Mouse (Mus musculus): ENCODE data around the gene Spon1. TPM values are rescaled to one million over a fixed set of nuclear protein-coding genes. Genes with fewer than 3 reads are reported as not detected.

Spon1 gene
- polyA plus RNA-seq, 1 experiment from 2014 or later = 150 TPM

DNA sequence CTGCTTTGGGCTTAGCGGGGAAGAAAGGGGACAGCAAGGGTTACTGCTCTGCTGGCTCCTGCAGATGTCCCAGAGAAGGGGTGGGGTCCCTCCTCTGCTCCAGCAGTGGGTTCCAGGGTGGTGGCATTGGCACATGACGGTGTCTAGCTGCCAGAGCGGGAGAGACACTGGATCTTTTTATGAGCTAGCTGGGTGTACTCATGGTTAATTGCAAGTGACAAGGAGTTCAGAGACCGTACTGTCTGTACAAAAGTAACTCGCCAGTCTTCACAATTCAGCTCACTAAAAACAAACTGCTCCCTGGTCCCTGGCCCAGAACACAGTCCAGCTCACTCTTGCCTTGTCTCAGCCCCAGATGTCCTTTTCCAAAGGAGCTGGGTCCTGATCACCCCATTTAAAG is 26.2 kb downstream of the Spon1 start:
- Histone ChIP-seq H3K9ac (no peak overlapping the region), H3K4me2 (replicated peaks) (no peak overlapping the region), H3K36me3 (no peaks in the 10 kb centered on the region), H3K27ac (no peak overlapping the region), H3K4me1 (no peaks in the 10 kb centered on the region), H3K27me3 (no peaks in the 10 kb centered on the region), H3K4me3 (no peak overlapping the region), H3K9me3 (replicated peaks) (no peaks in the 10 kb centered on the region)
- WGBS = 78% methylated on average over 5 of the region's 5 CpGs
- no peak for ATAC-seq (ENCODE audit: low FRiP score)

DNA sequence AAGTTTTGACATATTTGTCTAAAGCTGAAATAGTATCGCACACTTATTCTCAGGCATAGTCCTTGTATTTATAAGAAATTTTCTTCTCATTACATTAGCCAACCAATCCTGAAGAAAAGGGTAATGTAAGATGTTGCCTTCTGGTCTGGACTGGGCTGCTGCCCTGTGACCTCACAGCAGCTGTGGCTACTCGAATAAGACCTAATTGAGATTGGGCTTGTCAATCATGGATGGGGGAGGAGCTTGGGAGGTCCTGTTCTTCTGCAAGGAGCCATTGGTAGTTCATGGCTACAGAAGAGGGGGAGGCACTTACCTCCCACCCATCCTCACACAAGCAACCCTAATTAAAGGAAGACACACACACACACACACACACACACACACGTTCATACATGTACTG is 27.1 kb downstream of the Spon1 start:
- 76% methylated on average over 3 of the region's 3 CpGs for WGBS
- no peak for ATAC-seq (ENCODE audit: low FRiP score)

DNA sequence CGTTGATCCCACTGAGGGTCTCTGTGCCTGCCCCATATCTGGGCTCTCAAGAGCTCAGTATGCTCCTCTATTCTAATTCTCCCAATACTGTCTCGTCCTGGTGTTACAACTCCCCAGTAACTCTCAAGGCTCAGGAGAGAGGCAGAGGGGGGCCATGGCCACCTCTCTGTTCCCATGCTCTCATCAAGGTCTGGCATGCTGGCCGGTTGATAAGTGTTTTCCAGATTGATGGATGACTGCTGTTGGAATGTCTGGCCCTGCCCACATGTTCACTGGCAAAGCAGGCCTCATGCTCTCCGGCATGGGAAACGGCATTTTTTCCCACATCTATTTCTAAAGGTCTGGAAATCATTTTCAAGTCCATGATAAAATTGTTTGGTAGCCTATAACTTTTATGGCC is 29.4 kb downstream of the Spon1 start:
- H3K4me1 ChIP-seq = no peaks in the 10 kb centered on the region
- H3K9me3 ChIP-seq (replicated peaks) = no peaks in the 10 kb centered on the region
- no peak overlapping the region for H3K27ac ChIP-seq
- H3K4me2 ChIP-seq (replicated peaks) = no peak overlapping the region
- no peak for ATAC-seq (ENCODE audit: low FRiP score)
- H3K27me3 ChIP-seq = no peaks in the 10 kb centered on the region
- WGBS = 71% methylated on average over 5 of the region's 5 CpGs
- H3K4me3 ChIP-seq = no peak overlapping the region
- H3K9ac ChIP-seq = no peak overlapping the region
- no peaks in the 10 kb centered on the region for H3K36me3 ChIP-seq

More for the DNA sequence above, 27.1 kb downstream of the Spon1 start:
- H3K9me3 ChIP-seq (replicated peaks) = no peaks in the 10 kb centered on the region
- H3K36me3 ChIP-seq = no peaks in the 10 kb centered on the region
- H3K27ac ChIP-seq = no peak overlapping the region
- H3K4me2 ChIP-seq (replicated peaks) = no peak overlapping the region
- no peaks in the 10 kb centered on the region for H3K27me3 ChIP-seq
- H3K9ac ChIP-seq = no peak overlapping the region
- no peaks in the 10 kb centered on the region for H3K4me1 ChIP-seq
- no peak overlapping the region for H3K4me3 ChIP-seq

DNA sequence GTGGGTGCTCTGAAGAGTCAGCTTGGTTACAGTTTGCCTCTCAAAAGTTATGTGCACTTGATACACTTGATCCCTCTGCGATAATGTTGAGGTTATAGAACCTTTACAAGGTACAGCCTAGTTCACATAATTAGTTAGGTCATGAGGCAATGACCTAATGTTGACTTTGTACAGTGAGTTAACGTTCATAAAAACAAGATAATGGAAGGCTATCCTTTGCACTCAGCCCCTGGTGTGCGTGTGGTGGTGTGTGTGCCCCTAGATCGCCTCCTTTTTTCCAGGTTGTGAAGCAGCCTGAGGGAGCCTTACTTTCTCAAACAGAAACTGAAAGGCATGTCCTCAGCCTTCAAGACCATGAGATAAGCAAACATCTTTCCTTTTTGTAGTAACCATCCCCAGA is 31.3 kb downstream of the Spon1 start:
- H3K27me3 ChIP-seq = no peaks in the 10 kb centered on the region
- H3K9ac ChIP-seq = no peak overlapping the region
- H3K4me1 ChIP-seq = no peaks in the 10 kb centered on the region
- H3K27ac ChIP-seq = no peak overlapping the region
- no peaks in the 10 kb centered on the region for H3K36me3 ChIP-seq
- no peaks in the 10 kb centered on the region for H3K9me3 ChIP-seq (replicated peaks)
- H3K4me2 ChIP-seq (replicated peaks) = no peak overlapping the region
- 89% methylated on average over 4 of the region's 4 CpGs for WGBS
- ATAC-seq (ENCODE audit: low FRiP score) = no peak
- no peak overlapping the region for H3K4me3 ChIP-seq

DNA sequence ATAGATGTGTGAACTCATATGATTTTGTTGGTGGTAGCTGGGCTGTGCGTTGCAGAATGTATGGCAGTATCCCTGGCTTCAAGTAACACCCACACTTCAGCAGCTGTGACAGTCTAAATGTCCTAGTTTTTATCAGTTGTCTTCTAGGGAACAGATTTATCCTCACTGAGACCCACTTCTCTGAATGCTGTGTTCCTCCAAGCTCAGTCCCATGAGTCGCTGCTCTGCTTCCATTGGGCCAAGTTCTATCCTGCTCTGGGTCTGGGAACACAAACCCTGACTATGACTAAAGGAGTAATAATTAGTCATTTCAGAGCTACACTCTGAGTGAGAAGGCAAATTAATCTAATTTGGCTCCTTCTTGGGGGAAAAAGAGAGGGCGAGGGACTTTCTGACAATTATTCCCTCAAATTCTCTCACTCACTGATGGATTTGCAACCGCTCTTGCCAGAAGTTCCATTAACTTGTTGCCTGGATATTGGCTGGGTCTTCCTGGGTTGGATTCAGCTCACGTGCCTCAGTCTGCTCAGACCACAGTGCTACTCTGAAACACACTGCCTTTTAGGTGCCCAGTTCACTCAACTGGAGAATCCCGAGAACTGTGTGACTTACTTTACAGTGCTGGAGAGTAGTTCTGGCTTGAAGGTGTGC is 32.9 kb downstream of the Spon1 start:
- 92% methylated on average over 6 of the region's 6 CpGs for WGBS

DNA sequence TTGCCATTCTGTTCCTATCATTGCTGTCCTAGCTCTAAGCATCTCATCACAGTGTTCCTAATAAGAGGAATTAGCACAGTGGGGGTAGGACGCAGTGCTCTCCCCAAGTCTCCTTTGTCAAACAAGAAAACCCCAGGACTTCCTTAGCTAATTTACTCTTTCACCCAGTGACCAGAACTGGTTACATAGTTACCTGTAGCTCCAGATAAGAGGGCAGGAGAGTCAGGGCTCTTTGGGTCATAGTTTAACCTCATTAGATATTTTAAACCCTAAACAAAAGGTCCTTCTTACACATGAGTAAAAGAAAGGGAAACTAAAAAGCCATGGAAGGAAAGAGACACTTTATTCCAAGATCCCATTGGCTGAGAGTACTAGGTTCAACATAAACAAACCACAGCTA is 44.0 kb downstream of the Spon1 start:
- Histone ChIP-seq H3K27ac (no peak overlapping the region), H3K4me1 (0 out of 2 replicates have a peak, but pooled peaks cover 5% of the 10 kb centered on the region), H3K27me3 (no peaks in the 10 kb centered on the region; the same call in 1 of the 2 replicates), H3K4me3 (no peak overlapping the region), H3K9ac (no peak overlapping the region), H3K36me3 (no peaks in the 10 kb centered on the region), H3K9me3 (replicated peaks) (no peaks in the 10 kb centered on the region), H3K4me2 (replicated peaks) (no peak overlapping the region)
- 86% methylated on average over 1 of the region's 1 CpGs for WGBS
- no peak for ATAC-seq (ENCODE audit: low FRiP score)

More for the DNA sequence above, 32.9 kb downstream of the Spon1 start:
- no peak overlapping the region for H3K9ac ChIP-seq
- no peaks in the 10 kb centered on the region for H3K27me3 ChIP-seq
- no peak overlapping the region for H3K4me3 ChIP-seq
- no peaks in the 10 kb centered on the region for H3K36me3 ChIP-seq
- H3K27ac ChIP-seq = no peak overlapping the region
- no peaks in the 10 kb centered on the region for H3K9me3 ChIP-seq (replicated peaks)
- H3K4me1 ChIP-seq = no peaks in the 10 kb centered on the region
- ATAC-seq (ENCODE audit: low FRiP score) = no peak
- H3K4me2 ChIP-seq (replicated peaks) = no peak overlapping the region

DNA sequence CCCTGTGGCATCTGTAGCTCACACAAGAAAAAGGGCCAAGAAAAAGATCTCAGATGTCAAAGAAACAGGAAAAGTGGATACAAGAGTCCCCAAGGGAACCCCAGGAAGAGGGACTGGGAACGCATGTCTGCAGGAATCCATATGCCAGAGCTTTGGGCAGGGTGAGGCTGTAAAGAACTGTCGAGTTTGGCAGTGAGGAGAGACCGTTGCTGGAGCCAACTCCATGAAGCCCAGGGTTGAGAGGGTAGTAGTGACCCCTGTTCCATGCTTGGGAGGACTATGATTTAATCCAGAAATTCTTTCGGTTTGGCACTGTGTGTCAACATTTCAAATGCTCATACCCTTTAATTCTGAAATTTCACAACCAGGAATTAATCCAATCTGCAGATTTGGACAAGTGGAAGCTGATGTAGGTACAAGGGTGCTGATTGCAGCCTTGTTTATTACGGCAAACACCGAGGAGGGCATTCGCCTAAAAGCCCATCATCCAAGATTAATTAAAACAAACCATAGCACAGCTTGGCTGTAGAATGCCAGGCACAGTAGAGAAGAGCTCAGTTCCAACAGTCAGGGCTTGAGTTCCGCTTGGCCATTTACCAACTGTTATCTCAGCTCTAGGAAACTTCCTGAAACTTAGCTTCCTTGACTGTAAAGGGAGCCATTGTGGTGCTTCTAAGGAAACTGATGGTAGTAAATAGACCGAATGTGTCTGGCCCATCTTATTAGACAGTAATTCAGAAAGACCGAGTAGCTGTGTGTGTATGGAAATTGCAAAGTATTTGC is 45.8 kb downstream of the Spon1 start:
- no peak overlapping the region for H3K9ac ChIP-seq
- H3K4me2 ChIP-seq (replicated peaks) = no peak overlapping the region
- H3K9me3 ChIP-seq (replicated peaks) = no peaks in the 10 kb centered on the region
- WGBS = 84% methylated on average over 10 of the region's 10 CpGs
- H3K27ac ChIP-seq = no peak overlapping the region
- 0 out of 2 replicates have a peak, but pooled peaks cover 5% of the 10 kb centered on the region for H3K4me1 ChIP-seq
- peaks cover 16% of the 10 kb centered on the region for H3K27me3 ChIP-seq
- H3K4me3 ChIP-seq = no peak overlapping the region
- no peak for ATAC-seq (ENCODE audit: low FRiP score)
- H3K36me3 ChIP-seq = no peaks in the 10 kb centered on the region

DNA sequence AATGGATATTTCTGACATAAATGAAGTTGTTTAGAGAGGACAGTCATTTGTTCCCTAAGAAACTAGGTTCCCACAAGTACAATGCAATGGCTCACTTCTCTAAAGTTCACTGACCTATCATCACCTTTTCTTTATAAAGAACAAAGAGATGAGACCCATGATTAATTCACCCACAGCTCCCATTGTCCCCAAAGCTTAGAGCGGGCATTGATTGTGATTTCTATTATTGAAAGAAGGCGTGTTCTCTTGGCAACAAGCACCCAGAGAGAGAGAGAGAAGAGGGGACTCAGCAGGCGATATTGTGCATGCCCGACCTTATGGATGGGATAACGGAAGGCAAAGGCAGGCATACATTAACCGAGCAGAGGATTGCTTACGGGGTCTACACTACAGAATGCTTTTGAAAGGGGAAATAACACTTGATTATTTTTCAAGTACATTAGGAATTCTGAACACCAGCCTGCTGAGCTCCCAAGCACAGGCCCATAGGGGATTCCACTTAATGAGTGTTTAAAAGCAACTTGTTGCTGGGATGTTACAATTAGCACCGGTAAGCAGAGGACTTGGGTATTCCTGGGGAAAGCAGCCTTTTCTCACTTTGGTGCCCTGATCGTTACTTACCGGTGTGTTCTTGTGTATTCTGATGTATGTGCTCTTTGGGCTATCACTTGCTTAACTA is 48.4 kb downstream of the Spon1 start:
- Histone ChIP-seq H3K27me3 (peaks cover 22% of the 10 kb centered on the region), H3K36me3 (no peaks in the 10 kb centered on the region), H3K27ac (no peak overlapping the region), H3K9ac (no peak overlapping the region), H3K9me3 (replicated peaks) (no peaks in the 10 kb centered on the region), H3K4me1 (0 out of 2 replicates have a peak, but pooled peaks cover 5% of the 10 kb centered on the region), H3K4me2 (replicated peaks) (no peak overlapping the region), H3K4me3 (no peak overlapping the region)
- ATAC-seq (ENCODE audit: low FRiP score) = no peak
- WGBS = 40% methylated on average over 10 of the region's 10 CpGs

DNA sequence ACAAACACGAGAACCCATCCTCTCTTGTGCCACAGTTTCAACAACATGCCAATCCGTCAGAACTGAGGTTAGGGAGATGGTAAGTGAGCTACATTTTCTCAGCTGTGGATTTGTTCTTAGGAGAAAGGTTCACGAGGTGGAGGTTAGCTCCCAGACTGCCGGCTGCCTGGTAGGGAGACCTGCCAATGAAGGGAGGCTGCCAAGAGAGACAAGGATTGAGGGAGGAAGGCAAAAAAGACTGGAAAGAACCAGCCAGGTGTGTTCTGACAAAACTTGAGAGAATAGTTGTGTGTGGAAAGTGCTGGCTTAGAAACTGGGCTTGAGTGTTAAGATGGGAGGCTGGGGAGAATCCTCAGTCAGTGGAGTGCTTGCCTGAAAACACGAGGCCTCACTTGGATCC is 49.9 kb downstream of the Spon1 start:
- ATAC-seq (ENCODE audit: low FRiP score) = no peak
- WGBS = 76% methylated on average over 5 of the region's 5 CpGs

DNA sequence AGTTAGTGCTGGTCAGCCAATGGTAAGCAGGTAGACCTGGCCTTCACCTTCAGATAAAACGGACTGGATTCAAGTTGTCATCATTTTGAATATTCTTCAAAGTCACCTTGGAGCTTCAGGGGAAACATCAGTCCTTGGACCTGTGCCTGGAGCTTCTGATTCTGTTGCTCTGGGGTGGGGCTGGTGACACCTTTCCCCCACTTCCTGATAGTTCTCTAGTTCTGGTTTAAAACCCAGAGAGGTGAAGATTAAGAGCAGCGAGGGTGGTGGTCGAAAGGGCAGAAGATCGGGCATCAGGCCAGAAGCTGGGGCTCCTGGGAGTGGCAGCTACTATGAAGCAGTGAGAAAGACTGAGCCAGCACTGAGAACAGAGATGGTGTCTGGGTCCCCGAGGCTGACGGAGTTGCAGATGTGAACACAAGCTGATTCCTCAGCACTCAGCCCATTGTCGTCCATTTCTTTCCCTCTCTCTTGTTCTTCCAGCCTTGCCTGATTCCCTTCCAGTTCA is 51.1 kb downstream of the Spon1 start:
- Histone ChIP-seq H3K4me1 (0 out of 2 replicates have a peak, but pooled peaks cover 5% of the 10 kb centered on the region), H3K9ac (no peak overlapping the region), H3K27ac (no peak overlapping the region), H3K27me3 (peaks cover 26% of the 10 kb centered on the region), H3K9me3 (replicated peaks) (no peaks in the 10 kb centered on the region), H3K4me3 (no peak overlapping the region), H3K36me3 (no peaks in the 10 kb centered on the region), H3K4me2 (replicated peaks) (no peak overlapping the region)
- WGBS = 72% methylated on average over 7 of the region's 7 CpGs
- no peak for ATAC-seq (ENCODE audit: low FRiP score)

More for the DNA sequence above, 49.9 kb downstream of the Spon1 start:
- no peak overlapping the region for H3K4me2 ChIP-seq (replicated peaks)
- H3K4me1 ChIP-seq = 0 out of 2 replicates have a peak, but pooled peaks cover 5% of the 10 kb centered on the region
- no peak overlapping the region for H3K27ac ChIP-seq
- no peaks in the 10 kb centered on the region for H3K36me3 ChIP-seq
- H3K4me3 ChIP-seq = no peak overlapping the region
- no peaks in the 10 kb centered on the region for H3K9me3 ChIP-seq (replicated peaks)
- H3K9ac ChIP-seq = no peak overlapping the region
- peaks cover 26% of the 10 kb centered on the region for H3K27me3 ChIP-seq

DNA sequence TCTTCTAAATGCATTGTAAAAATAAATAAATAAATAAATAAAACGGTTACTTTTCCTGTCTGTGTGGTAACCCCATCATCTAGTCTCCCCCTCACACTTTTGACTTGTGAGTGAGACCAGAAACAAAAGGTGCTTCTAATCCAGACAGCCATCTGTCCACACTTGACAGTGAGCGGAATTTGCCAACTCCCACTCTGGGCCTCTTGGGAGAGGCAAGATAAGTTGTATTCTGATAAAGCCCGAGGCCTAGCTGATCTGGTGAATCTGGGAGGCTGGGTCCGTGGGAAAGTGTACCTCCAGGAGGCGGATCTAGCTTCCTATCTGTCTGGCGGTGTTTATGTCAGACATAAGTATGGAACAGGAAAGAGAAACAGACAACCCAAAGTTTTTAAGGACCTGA is 52.3 kb downstream of the Spon1 start:
- Histone ChIP-seq H3K27me3 (peaks cover 27% of the 10 kb centered on the region), H3K4me1 (0 out of 2 replicates have a peak, but pooled peaks cover 5% of the 10 kb centered on the region)

DNA sequence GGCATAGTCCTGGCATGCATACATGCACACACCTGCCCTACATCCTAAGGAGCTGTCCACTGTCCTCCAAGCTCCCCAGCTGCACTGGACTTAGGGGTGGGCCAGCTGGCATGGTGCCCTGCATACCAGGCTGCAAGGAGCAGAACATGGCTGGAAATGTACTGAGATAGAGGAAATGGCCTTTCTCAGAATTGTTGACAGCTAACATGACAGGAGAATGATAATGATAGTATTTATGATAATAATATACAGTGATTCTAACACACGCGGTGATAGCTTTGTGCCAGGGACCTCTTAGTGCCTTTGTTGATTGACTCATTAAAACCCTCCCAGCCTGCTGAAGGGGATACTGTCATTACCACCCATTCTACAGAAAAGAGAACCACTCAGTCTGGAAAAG is 54.4 kb downstream of the Spon1 start:
- 82% methylated on average over 2 of the region's 2 CpGs for WGBS
- Histone ChIP-seq H3K36me3 (no peaks in the 10 kb centered on the region), H3K4me3 (no peak overlapping the region), H3K4me1 (no peaks in the 10 kb centered on the region), H3K4me2 (replicated peaks) (no peak overlapping the region), H3K9me3 (replicated peaks) (no peaks in the 10 kb centered on the region), H3K27me3 (peaks cover 38% of the 10 kb centered on the region), H3K27ac (no peak overlapping the region), H3K9ac (no peak overlapping the region)
- no peak for ATAC-seq (ENCODE audit: low FRiP score)

More for the DNA sequence above, 52.3 kb downstream of the Spon1 start:
- 57% methylated on average over 6 of the region's 6 CpGs for WGBS
- Histone ChIP-seq H3K4me2 (replicated peaks) (no peak overlapping the region), H3K9me3 (replicated peaks) (no peaks in the 10 kb centered on the region), H3K9ac (no peak overlapping the region), H3K27ac (no peak overlapping the region), H3K4me3 (no peak overlapping the region), H3K36me3 (no peaks in the 10 kb centered on the region)
- ATAC-seq (ENCODE audit: low FRiP score) = no peak

All from hindbrain, embryonic 12.5 days (tissue).